Mouse (Mus musculus): Measurements from ENCODE around the gene Cntn4.

The Cntn4 gene

GRCm38 (mm10) chr6:105688195-105688594, 10.7 kb downstream of the Cntn4 start:
- H3K36me3 ChIP-seq (ENCODE audit: insufficient read depth, low read length), result no peaks in the 10 kb centered on the region
- H3K9me3 ChIP-seq (ENCODE audit: low read length), result no peaks in the 10 kb centered on the region
- H3K27me3 ChIP-seq (ENCODE audit: insufficient read depth, low read length), result no peaks in the 10 kb centered on the region

GRCm38 (mm10) chr6:105742026-105742425, 64.6 kb downstream of the Cntn4 start:
- Histone ChIP-seq H3K4me1 (replicated peaks; ENCODE audit: low read depth, low read length) (no peaks in the 10 kb centered on the region), H3K9me3 (ENCODE audit: low read length) (no peaks in the 10 kb centered on the region), H3K36me3 (ENCODE audit: insufficient read depth, low read length) (no peaks in the 10 kb centered on the region), H3K4me3 (replicated peaks; ENCODE audit: low read length) (no peak overlapping the region), H3K27me3 (ENCODE audit: insufficient read depth, low read length) (no peaks in the 10 kb centered on the region)
- no peak for TF ChIP-seq POU5F1 (IDR thresholded peaks at IDR 0.05; ENCODE audit: borderline replicate concordance, low read length)
- TF ChIP-seq CTCF (conservative IDR thresholded peaks at IDR 0.05; ENCODE audit: low read length), result peak; percentile 64

More at GRCm38 (mm10) chr6:105688195-105688594, 10.7 kb downstream of the Cntn4 start:
- no peak for TF ChIP-seq POU5F1 (IDR thresholded peaks at IDR 0.05; ENCODE audit: borderline replicate concordance, low read length)
- TF ChIP-seq CTCF (conservative IDR thresholded peaks at IDR 0.05; ENCODE audit: low read length), result no peak
- TF ChIP-seq NANOG (IDR thresholded peaks at IDR 0.05; ENCODE audit: borderline replicate concordance, low read length), result no peak
- Histone ChIP-seq H3K4me3 (replicated peaks; ENCODE audit: low read length) (no peak overlapping the region), H3K4me1 (replicated peaks; ENCODE audit: low read depth, low read length) (no peaks in the 10 kb centered on the region)

DNA sequence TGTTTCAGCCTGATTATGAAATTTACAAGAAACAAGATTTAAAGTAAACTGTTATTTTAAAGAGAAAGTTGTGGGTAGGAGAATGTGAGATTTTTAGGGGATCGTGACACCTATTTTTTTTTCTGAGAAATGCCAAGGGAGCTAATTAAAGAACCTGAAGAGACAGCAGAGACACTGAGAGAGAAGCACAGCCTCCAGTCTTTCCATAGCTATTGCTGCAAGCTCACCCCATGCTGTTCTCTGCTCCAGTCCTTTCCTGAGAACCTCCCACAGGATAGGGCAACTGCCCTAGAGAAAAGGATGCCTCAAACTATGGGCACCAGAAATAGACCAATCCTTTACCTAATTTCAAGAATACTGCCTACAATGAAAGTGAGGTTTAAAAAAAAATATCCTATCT, 103.2 kb downstream of the Cntn4 start:
- TF ChIP-seq POU5F1 (IDR thresholded peaks at IDR 0.05; ENCODE audit: borderline replicate concordance, low read length) (no peak), CTCF (conservative IDR thresholded peaks at IDR 0.05; ENCODE audit: low read length) (no peak), NANOG (IDR thresholded peaks at IDR 0.05; ENCODE audit: borderline replicate concordance, low read length) (no peak)
- no peaks in the 10 kb centered on the region for H3K9me3 ChIP-seq (ENCODE audit: low read length)
- H3K36me3 ChIP-seq (ENCODE audit: insufficient read depth, low read length), result no peaks in the 10 kb centered on the region
- H3K4me1 ChIP-seq (replicated peaks; ENCODE audit: low read depth, low read length), result no peaks in the 10 kb centered on the region
- no peak overlapping the region for H3K4me3 ChIP-seq (replicated peaks; ENCODE audit: low read length)
- no peaks in the 10 kb centered on the region for H3K27me3 ChIP-seq (ENCODE audit: insufficient read depth, low read length)

- Histone ChIP-seq H3K36me3 (ENCODE audit: insufficient read depth, low read length) (no peaks in the 10 kb centered on the region), H3K4me1 (replicated peaks; ENCODE audit: low read depth, low read length) (no peaks in the 10 kb centered on the region), H3K4me3 (replicated peaks; ENCODE audit: low read length) (no peak overlapping the region), H3K27me3 (ENCODE audit: insufficient read depth, low read length) (no peaks in the 10 kb centered on the region), H3K9me3 (ENCODE audit: low read length) (no peaks in the 10 kb centered on the region)
- no peak for TF ChIP-seq NANOG (IDR thresholded peaks at IDR 0.05; ENCODE audit: borderline replicate concordance, low read length)
Measured at GRCm38 (mm10) chr6:105788462-105788861, 111.0 kb downstream of the Cntn4 start.

DNA sequence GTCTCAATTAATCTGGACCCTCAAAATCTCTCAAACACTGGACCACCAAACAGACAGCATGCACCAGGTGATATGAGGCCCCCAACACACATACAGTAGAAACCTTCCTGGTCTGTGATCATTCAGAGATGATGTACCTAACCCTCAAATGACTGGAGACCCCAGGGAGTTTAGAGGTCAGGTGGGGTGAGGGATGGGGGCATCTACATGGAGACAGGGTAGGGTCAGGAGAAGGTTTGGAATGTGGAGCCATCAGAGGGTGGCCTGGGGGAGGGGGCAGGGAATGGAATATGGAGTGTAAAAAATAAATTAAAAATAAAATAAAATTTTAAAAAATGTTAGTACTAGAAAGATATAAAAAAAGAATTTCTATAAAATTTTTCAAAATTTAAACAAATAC, 157.6 kb downstream of the Cntn4 start:
- Histone ChIP-seq H3K9me3 (ENCODE audit: low read length) (no peaks in the 10 kb centered on the region), H3K4me3 (replicated peaks; ENCODE audit: low read length) (no peak overlapping the region), H3K4me1 (replicated peaks; ENCODE audit: low read depth, low read length) (no peaks in the 10 kb centered on the region), H3K36me3 (ENCODE audit: insufficient read depth, low read length) (no peaks in the 10 kb centered on the region), H3K27me3 (ENCODE audit: insufficient read depth, low read length) (no peaks in the 10 kb centered on the region)
- TF ChIP-seq NANOG (IDR thresholded peaks at IDR 0.05; ENCODE audit: borderline replicate concordance, low read length) (no peak), CTCF (conservative IDR thresholded peaks at IDR 0.05; ENCODE audit: low read length) (no peak), POU5F1 (IDR thresholded peaks at IDR 0.05; ENCODE audit: borderline replicate concordance, low read length) (no peak)

DNA sequence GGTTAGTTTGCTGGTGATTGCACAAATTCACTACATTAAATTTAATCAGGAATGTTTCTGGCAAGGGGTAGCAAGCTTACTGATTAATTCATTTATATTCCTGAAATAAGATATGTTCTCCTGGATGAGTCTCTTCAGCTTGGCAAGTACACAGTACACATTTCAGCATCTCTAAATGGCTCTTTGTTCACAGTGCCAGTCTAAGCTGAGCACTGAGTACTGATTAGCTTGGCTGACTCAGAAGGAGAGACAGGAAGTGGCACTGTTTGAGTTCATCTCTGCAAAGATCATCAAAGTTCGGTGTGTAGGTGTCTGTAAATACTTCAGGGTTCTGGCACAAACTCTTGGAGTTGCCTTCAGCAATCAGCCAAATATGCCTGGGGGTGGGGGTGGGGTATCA, 169.8 kb downstream of the Cntn4 start:
- Histone ChIP-seq H3K9me3 (ENCODE audit: low read length) (no peaks in the 10 kb centered on the region), H3K27me3 (ENCODE audit: insufficient read depth, low read length) (no peaks in the 10 kb centered on the region), H3K36me3 (ENCODE audit: insufficient read depth, low read length) (no peaks in the 10 kb centered on the region), H3K4me3 (replicated peaks; ENCODE audit: low read length) (no peak overlapping the region), H3K4me1 (replicated peaks; ENCODE audit: low read depth, low read length) (no peaks in the 10 kb centered on the region)
- TF ChIP-seq CTCF (conservative IDR thresholded peaks at IDR 0.05; ENCODE audit: low read length) (no peak), NANOG (IDR thresholded peaks at IDR 0.05; ENCODE audit: borderline replicate concordance, low read length) (no peak), POU5F1 (IDR thresholded peaks at IDR 0.05; ENCODE audit: borderline replicate concordance, low read length) (no peak)

DNA sequence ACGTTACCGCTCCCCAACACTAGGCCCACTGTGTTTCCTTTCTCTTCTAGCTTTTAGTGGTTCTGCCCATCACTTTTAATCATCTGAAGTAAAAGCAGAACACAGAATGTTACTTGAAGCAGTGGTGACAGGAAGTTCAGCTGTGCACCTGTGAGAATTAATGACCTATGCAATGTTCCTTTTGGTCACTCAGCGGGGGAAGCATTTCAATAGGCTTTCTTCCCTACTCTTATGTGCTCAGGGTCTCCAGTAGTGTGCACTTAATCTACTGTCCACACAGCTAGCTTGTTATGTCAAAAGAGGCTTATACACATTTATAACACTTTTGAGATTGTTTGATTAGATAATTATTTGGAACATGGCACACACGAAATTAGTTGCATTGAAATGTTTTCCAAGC, 215.4 kb downstream of the Cntn4 start:
- Histone ChIP-seq H3K4me3 (replicated peaks; ENCODE audit: low read length) (no peak overlapping the region), H3K4me1 (replicated peaks; ENCODE audit: low read depth, low read length) (no peaks in the 10 kb centered on the region), H3K36me3 (ENCODE audit: insufficient read depth, low read length) (no peaks in the 10 kb centered on the region), H3K27me3 (ENCODE audit: insufficient read depth, low read length) (no peaks in the 10 kb centered on the region), H3K9me3 (ENCODE audit: low read length) (no peaks in the 10 kb centered on the region)
- TF ChIP-seq NANOG (IDR thresholded peaks at IDR 0.05; ENCODE audit: borderline replicate concordance, low read length) (no peak), CTCF (conservative IDR thresholded peaks at IDR 0.05; ENCODE audit: low read length) (no peak), POU5F1 (IDR thresholded peaks at IDR 0.05; ENCODE audit: borderline replicate concordance, low read length) (no peak)

- no peaks in the 10 kb centered on the region for H3K36me3 ChIP-seq (ENCODE audit: insufficient read depth, low read length)
- TF ChIP-seq POU5F1 (IDR thresholded peaks at IDR 0.05; ENCODE audit: borderline replicate concordance, low read length) (no peak), NANOG (IDR thresholded peaks at IDR 0.05; ENCODE audit: borderline replicate concordance, low read length) (no peak), CTCF (conservative IDR thresholded peaks at IDR 0.05; ENCODE audit: low read length) (no peak)
- H3K4me1 ChIP-seq (replicated peaks; ENCODE audit: low read depth, low read length), result no peaks in the 10 kb centered on the region
- H3K27me3 ChIP-seq (ENCODE audit: insufficient read depth, low read length), result no peaks in the 10 kb centered on the region
- no peaks in the 10 kb centered on the region for H3K9me3 ChIP-seq (ENCODE audit: low read length)
- no peak overlapping the region for H3K4me3 ChIP-seq (replicated peaks; ENCODE audit: low read length)
Measured at GRCm38 (mm10) chr6:105938485-105938884, 261.0 kb downstream of the Cntn4 start.

DNA sequence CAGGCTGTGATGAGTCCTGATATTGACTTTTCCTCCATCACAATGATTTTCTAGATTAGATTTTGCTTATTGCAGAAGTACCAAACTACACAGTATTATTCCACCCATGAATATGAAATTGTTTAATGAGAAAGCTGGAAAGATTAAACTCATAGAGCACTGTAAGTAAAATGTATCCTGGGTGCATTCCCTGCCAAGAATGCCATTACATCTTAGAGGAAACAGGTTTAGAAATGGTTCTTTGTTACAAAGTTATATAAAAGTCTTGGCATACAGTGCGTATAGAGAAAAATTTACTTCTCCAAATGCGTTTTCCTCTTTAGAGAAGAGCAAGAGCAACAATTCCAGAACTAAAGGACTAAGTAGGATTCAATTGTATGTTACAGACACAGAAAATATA, 261.8 kb downstream of the Cntn4 start:
- Histone ChIP-seq H3K4me3 (replicated peaks; ENCODE audit: low read length) (no peak overlapping the region), H3K4me1 (replicated peaks; ENCODE audit: low read depth, low read length) (no peaks in the 10 kb centered on the region), H3K36me3 (ENCODE audit: insufficient read depth, low read length) (no peaks in the 10 kb centered on the region), H3K27me3 (ENCODE audit: insufficient read depth, low read length) (no peaks in the 10 kb centered on the region), H3K9me3 (ENCODE audit: low read length) (no peaks in the 10 kb centered on the region)
- no peak for TF ChIP-seq NANOG (IDR thresholded peaks at IDR 0.05; ENCODE audit: borderline replicate concordance, low read length)
- TF ChIP-seq CTCF (conservative IDR thresholded peaks at IDR 0.05; ENCODE audit: low read length), result no peak
- no peak for TF ChIP-seq POU5F1 (IDR thresholded peaks at IDR 0.05; ENCODE audit: borderline replicate concordance, low read length)
